Mouse (Mus musculus) kidney, adult 8-10 months (tissue): ENCODE measurements at regions not wholly inside any gene's neighbourhood (a gene's known extent, or its start where the extent isn't known, plus 50 kb on each side); places are given as distances from the start of the nearest gene placed in this dataset.
"Not testable (repeated sequence)": the region's sequence is repeated elsewhere in the genome, so short reads cannot be mapped to it uniquely, and the experiment has no call there.

Source experiments
- DNase-seq, 2 experiments: peaks; one replicate each; pipeline ENCODE4 v3.0.0; 2022

DNA sequence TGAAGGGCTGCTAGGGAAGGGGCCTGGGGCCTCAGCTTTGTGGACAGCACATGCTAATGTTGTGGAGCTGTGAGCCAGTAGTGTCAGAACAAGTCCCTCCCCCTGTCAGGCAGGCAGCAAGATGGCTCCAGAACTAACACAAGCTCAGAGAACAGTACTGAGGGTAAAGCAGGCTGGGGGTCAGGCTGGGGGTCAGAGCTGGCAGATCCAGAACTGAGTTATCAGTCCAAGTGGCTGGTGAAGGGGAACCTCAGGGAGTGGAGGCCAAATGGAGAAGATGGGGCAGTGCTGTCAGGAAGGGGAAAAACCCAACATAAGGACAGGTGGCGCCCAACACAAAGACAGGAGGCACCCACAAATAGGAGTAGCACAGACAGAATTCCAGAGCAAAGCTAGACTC, 985.1 kb downstream of the 4930447A16Rik start:
- no peak for DNase-seq

DNA sequence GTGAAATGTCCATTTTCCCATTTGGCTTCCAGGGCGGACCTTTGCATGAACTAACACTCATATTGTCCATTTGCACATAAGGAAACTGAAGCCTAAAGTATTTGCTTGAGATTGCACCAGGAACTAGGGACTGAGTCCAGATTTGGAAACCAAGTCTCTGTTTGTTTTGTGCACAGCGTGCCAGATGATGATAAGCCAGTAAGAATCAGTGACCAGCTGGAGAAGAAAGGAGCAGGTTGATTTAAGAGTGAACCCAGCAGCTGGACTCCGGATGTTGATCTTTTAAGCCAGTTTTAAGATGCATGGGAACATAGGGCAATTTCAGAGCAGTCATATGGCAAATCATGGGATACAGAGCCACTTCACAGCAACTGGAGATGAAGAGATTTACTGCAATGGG, 987.1 kb downstream of the 4930447A16Rik start:
- no peak for DNase-seq

DNA sequence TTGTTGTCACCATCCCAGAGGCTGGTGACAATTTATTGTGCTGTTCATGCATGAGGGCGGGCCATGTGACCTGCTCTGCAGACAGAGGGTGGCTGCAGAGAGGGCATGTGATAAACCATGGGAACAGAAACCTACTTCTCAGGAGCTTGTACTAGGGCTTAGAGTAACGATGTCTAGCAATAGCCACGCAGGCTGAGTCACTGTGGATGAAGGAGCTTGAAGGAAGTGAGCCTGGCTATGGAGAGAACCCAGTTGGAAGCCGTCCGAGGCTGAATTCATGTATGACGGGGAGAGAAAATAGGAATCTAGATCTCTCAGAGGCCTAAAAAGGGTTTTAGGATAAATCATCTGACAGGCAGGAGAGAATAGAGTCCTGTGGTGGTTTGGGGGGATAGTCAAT, 988.0 kb downstream of the 4930447A16Rik start:
- DNase-seq = no peak

- DNase-seq = no peak
Observed at GRCm38 (mm10) chr15:38414318-38415090, 989.1 kb downstream of the 4930447A16Rik start.

- DNase-seq = no peak
Observed at GRCm38 (mm10) chr15:38415091-38415486, 989.7 kb downstream of the 4930447A16Rik start.

GRCm38 (mm10) chr15:38419621-38420020, 994.3 kb downstream of the 4930447A16Rik start:
- no peak for DNase-seq

- DNase-seq = no peak
Observed at GRCm38 (mm10) chr15:38420784-38421183, 995.4 kb downstream of the 4930447A16Rik start.

DNA sequence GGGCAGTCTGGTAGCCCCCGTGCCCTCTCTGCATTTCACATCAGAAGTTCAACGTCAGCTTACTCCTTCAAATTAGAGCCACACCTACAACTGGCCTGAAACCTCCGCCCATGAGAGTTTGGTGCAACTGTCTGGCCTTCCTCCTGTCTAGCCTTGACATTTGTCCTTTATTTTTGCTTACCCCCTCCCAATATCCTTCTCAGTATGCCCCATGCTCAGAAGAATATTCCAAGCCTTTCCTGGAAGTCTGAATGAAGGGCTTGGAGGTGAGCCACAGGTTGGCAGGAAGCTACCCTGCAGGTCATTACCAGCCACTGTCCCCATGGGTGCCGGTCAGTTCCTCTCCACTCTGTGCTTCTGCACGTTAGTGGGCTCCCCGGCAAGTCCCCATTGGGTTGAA, 997.4 kb downstream of the 4930447A16Rik start:
- DNase-seq = no peak

GRCm38 (mm10) chr15:38425506-38425905, 1000.2 kb downstream of the 4930447A16Rik start:
- DNase-seq = no peak

DNA sequence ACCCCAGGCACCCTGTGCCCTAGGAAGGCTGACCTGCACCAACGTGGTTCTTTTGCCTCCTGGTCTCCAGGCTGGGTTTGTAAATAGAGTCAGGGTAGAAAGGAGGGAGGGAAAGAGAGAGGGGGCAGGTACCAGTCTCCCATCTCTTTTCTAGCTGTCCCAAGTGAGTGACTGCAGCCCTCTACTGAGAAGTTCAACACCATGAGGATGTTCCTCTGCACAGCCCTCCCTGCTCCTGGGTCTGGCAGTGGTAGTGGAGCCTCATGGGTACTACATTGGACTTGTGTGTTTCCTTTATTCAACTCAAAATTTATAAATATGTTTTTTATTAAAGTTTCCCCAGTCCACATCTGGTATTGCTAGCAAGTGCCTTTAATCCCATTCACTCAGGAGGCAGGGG, 1002.6 kb downstream of the 4930447A16Rik start:
- DNase-seq = no peak

- DNase-seq = peak; percentile 75 to 86
Observed at GRCm38 (mm10) chr15:38431668-38432067, 1006.3 kb downstream of the 4930447A16Rik start.

DNA sequence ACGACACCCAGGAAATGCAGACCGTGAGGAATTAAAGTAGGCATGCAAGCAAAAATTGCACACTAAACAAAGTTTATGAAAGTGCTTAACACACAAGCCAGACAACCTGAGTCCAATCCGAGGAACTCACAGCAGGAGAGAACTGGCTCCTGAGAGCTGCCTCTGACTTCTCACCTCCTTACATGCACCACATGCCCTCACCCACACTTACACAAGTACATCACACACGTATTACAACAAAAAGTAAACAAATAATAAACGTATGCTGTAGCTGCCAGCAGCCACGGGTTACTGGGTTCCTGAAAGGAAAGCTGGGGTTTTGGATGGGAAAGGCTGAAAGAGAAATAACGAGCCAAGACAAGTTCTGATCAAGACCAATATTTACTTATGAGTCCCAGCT, 1008.0 kb downstream of the 4930447A16Rik start:
- no peak for DNase-seq

DNA sequence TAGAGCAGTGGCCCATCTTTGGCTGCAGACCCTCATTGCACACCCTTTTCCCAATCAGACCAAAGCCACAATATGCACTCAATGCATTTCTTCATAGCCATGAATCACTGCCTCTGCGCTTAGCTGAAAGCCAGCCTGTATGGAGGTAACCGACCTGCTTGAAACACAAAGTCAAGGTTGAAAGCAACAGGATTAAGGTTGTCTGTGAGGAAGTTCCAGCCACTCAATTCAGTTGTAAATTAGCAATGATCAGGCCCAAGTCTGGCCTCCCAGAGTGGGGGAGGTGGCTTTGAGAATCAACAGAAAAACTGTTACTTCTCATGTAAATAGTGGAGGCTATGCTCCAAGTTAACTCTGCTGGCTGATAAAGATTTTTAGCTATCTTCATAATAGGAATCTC, 1008.9 kb downstream of the 4930447A16Rik start:
- not testable (repeated sequence) for DNase-seq
